Mouse (Mus musculus) liver, embryonic 18 days (tissue): Measurements from ENCODE around the gene Klk13. TPM values are rescaled to one million over a fixed set of nuclear protein-coding genes. Genes with fewer than 3 reads are reported as not detected.

Source experiments
- polyA plus RNA-seq: library from polyadenylated mRNA; depleted of rRNA; stranded (reverse); fragments of >200 nt; gene quantifications from 2 replicates; pipeline ENCODE4 v1.2.3, GENCODE M21; 2012; rRNA removed

The Klk13 gene
- polyA plus RNA-seq, result not detected in 2 replicates

DNA sequence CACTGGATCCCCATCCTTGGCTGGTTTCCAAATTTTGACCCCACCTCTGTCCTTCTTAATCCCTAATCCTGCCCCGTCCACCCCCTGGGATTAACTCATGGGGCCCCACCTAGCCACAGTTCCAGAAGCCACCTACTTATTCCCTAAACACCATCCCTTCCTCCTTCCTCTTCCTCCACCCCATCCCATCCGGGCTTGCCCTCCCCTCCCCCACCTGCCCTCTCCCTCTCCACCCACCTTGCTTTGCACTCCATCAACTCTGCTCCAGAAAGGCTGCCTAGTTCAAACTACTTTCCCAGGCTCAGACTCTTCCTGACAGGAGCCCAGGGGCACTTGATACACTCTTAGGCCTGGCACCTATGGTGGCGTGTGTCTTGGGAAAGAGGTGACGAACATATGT is at the start of gene Klk13:
Klk13 (plus strand) TSS at position 301 of the 400 bp plus-strand sequence.

DNA sequence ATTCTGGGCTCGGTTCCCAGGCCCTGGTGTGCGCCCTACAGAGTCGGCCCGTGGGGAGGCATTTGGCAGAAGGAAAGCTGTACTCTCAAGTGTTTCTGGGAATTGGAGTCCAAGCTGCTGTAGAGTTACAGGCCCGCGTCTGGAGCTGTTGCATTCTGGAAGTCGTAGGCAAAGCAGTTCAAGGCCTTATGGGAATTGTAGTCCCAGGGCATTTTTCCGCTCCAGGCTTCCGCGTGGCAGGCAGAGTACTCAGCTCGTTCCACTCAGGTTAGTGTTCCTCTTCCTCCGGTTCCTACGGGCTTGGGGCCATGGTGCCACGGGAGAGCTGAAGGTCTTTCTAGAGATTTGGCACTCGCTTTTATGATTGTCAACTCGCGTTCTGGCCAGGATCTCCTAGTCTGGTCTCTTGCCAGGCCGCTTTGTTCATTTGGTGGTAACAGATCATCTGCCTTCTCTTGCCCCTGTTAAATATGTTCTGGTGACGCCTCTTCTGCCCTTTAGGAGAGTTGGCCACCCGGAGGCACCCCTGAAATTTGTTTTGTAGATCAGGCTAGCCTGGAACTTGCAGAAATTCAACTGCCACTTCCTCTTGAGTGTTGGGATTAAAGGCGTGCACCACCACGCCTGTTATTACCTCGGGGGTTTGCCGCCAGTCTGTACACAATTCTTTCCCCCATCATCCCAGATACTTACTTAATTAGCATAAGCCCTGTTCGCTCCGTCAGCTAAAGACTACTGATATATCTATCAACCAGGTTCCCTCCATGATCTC is 40.4 kb upstream of the Klk13 start, which contains the start of gene Ctu1:
Ctu1 (plus strand) TSS at position 208 of the 772 bp plus-strand sequence.

DNA sequence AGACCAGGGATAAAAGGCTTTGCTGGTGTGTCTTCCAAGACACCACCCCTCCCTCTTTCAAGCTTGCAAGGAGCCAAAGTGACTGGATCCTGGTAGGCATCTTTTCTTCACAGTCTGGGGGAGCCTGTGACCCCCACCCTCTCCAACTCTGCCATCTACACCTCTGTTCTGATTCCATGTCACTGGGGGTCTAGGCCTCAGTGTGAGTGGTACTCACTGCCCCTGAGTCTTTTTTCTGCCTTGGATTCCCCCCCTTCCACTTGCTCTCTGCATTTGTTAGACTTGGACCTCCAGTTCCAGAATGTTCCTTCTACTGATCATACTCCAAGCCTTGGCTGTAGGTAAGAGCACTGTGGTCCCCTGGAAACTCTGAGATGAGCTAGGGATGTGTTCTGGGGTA is 22.2 kb upstream of the Klk13 start, which contains the start of gene Klk14:
Klk14 (plus strand) TSS at position 301 of the 400 bp plus-strand sequence.

GRCm38 (mm10) chr7:43768597-43768996 is 56.2 kb downstream of the Klk13 start, which contains the start of gene Klk12:
Gene Klk12 (plus strand): TSS chr7:43768897.

DNA sequence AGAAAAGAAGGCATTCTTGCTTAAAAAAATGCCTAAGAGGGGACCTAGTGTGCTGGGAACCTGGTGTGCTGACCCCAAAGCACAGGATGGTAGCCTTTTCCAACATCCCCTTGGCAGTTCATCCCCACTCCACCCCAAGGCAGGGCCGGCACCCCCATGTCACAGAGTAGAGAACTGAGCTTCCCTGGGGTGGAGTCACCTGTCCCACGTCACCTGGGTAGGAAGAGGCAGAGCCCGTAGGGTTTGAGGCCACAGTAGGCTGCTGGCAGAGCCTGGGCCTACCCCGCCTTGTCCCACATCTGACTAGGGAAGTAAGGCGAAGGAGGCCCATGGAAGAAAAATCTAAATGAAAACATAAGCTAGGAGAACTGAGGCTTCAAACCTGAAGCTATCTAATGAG is 62.0 kb downstream of the Klk13 start, which contains the start of gene Klk11:
Klk11 (plus strand) TSS at position 241 of the 400 bp plus-strand sequence.

Other genes with a start within 250 kb of the Klk13 start
- 0.81 and 0.91 TPM in 2 replicates for gene Vsig10l, start 249.4 kb upstream of the Klk13 start, polyA plus RNA-seq
- gene Iglon5, start 222.5 kb upstream of the Klk13 start, polyA plus RNA-seq, result 0.01 and 0.03 TPM in 2 replicates
- not detected in 2 replicates for gene 4931406B18Rik, start 206.6 kb upstream of the Klk13 start, polyA plus RNA-seq
- gene Cd33, start 168.1 kb upstream of the Klk13 start, polyA plus RNA-seq, result 9.2 and 11.9 TPM in 2 replicates
- 0.45 and 0.46 TPM in 2 replicates for gene Zfp658, start 150.3 kb upstream of the Klk13 start, polyA plus RNA-seq
- gene Zfp719, start 133.0 kb upstream of the Klk13 start, polyA plus RNA-seq, result 1.0 and 1.1 TPM in 2 replicates
- gene Zfp819, start 105.4 kb upstream of the Klk13 start, polyA plus RNA-seq, result 0.02 TPM in 1 of 2 replicates, not detected in the other
- 0.02 TPM in 1 of 2 replicates, not detected in the other for gene Ceacam18, start 77.9 kb upstream of the Klk13 start, polyA plus RNA-seq
- gene Siglece, start 52.4 kb upstream of the Klk13 start, polyA plus RNA-seq, result 5.9 and 8.5 TPM in 2 replicates
- gene Ctu1, start 40.6 kb upstream of the Klk13 start, polyA plus RNA-seq, result 2.6 and 2.8 TPM in 2 replicates
- gene Klk14, start 22.1 kb upstream of the Klk13 start, polyA plus RNA-seq, result 0.02 TPM in 1 of 2 replicates, not detected in the other
- gene Klk12, start 56.3 kb downstream of the Klk13 start, polyA plus RNA-seq, result not detected in 2 replicates
- gene Klk11, start 62.0 kb downstream of the Klk13 start, polyA plus RNA-seq, result not detected in 2 replicates
- gene Klk10, start 68.5 kb downstream of the Klk13 start, polyA plus RNA-seq, result 0.02 and 0.07 TPM in 2 replicates
- not detected in 2 replicates for gene Klk9, start 79.3 kb downstream of the Klk13 start, polyA plus RNA-seq
- 3.3 and 3.8 TPM in 2 replicates for gene Klk8, start 85.0 kb downstream of the Klk13 start, polyA plus RNA-seq
- not detected in 2 replicates for gene Klk7, start 98.7 kb downstream of the Klk13 start, polyA plus RNA-seq
- gene Klk6, start 111.9 kb downstream of the Klk13 start, polyA plus RNA-seq, result not detected in 2 replicates
- not detected in 2 replicates for gene Klk5, start 129.4 kb downstream of the Klk13 start, polyA plus RNA-seq
- gene Klk4, start 168.6 kb downstream of the Klk13 start, polyA plus RNA-seq, result not detected in 2 replicates
- not detected in 2 replicates for gene Klk15, start 221.2 kb downstream of the Klk13 start, polyA plus RNA-seq
- not detected in 2 replicates for gene Klk1b8, start 238.1 kb downstream of the Klk13 start, polyA plus RNA-seq